Mouse (Mus musculus) neural tube, embryonic 15.5 days (tissue): ENCODE results near the gene Ptpn14. TPM values are rescaled to one million over a fixed set of nuclear protein-coding genes. Genes with fewer than 3 reads are reported as not detected.

Experiments used
- ATAC-seq: fragments of 200-750 bp; cut with Nextera tagmentation; 2 replicates; pipeline ENCODE4 v1.8.0; 2017; ENCODE audit warnings: mild to moderate bottlenecking, moderate TSS enrichment, moderate library complexity; ENCODE audit not compliant: low FRiP score
- H3K27ac ChIP-seq: fragments of 300-500 bp; sonication (generic); replicated peaks from 2 replicates; pipeline ENCODE4 v1.5.1; 2015; ENCODE audit warnings: mild to moderate bottlenecking, inconsistent platforms
- H3K27me3 ChIP-seq: fragments of 300-500 bp; sonication (generic); replicated peaks from 2 replicates; pipeline ENCODE4 v1.6.1; 2015; ENCODE audit warnings: inconsistent platforms
- H3K36me3 ChIP-seq: fragments of 300-500 bp; sonication (generic); 2 replicates; pipeline ENCODE4 v1.6.1; 2015; ENCODE audit warnings: inconsistent platforms
- H3K4me1 ChIP-seq: fragments of 300-500 bp; sonication (generic); 2 replicates; pipeline ENCODE4 v1.6.1; 2015; ENCODE audit warnings: inconsistent platforms
- H3K4me2 ChIP-seq: fragments of 300-500 bp; sonication (generic); 2 replicates; pipeline ENCODE4 v1.6.1; 2015; ENCODE audit warnings: inconsistent platforms, mild to moderate bottlenecking, moderate library complexity
- H3K4me3 ChIP-seq: fragments of 300-500 bp; sonication (generic); replicated peaks from 2 replicates; pipeline ENCODE4 v1.5.1; 2015; ENCODE audit warnings: mild to moderate bottlenecking, inconsistent platforms
- H3K9ac ChIP-seq: fragments of 300-500 bp; sonication (generic); replicated peaks from 2 replicates; pipeline ENCODE4 v1.6.1; 2015; ENCODE audit warnings: mild to moderate bottlenecking, inconsistent platforms
- H3K9me3 ChIP-seq: fragments of 300-500 bp; sonication (generic); replicated peaks from 2 replicates; pipeline ENCODE4 v1.6.1; 2016; ENCODE audit warnings: inconsistent platforms
- WGBS: fragments of 180-500 bp; shearing (Covaris S2); methylation state at CpG from one replicate; pipeline ENCODE4 v1.1.7; 2015; ENCODE audit warnings: mixed read lengths; 5-methylcytosine and 5-hydroxymethylcytosine counted together
- polyA plus RNA-seq: library from polyadenylated mRNA; unstranded; fragments of >200 nt; fragmentation: Nextera tagmentation; extraction: Ambion mirVana; gene quantifications from 2 replicates; pipeline ENCODE4 v1.2.1, GENCODE M21; 2015

Gene Ptpn14
- polyA plus RNA-seq, 1 experiment from 2014 or later: 1.4 TPM

GRCm38 (mm10) chr1:189700186-189700585 lies 27.9 kb upstream of the Ptpn14 start:
- 85% methylated on average over 6 of the region's 6 CpGs for WGBS
- no peak overlapping the region for H3K4me2 ChIP-seq
- H3K27ac ChIP-seq: no peak overlapping the region
- ATAC-seq: no peak
- H3K9ac ChIP-seq: no peak overlapping the region
- H3K4me3 ChIP-seq: no peak overlapping the region
- H3K36me3 ChIP-seq: no peaks in the 10 kb centered on the region
- no peaks in the 10 kb centered on the region for H3K4me1 ChIP-seq
- H3K27me3 ChIP-seq: no peaks in the 10 kb centered on the region
- H3K9me3 ChIP-seq: no peaks in the 10 kb centered on the region

GRCm38 (mm10) chr1:189700990-189701389 lies 27.1 kb upstream of the Ptpn14 start:
- H3K9me3 ChIP-seq: no peaks in the 10 kb centered on the region
- H3K36me3 ChIP-seq: no peaks in the 10 kb centered on the region
- 1% methylated on average over 6 of the region's 6 CpGs for WGBS
- H3K27ac ChIP-seq: no peak overlapping the region
- H3K9ac ChIP-seq: no peak overlapping the region
- ATAC-seq: no peak; the same call in 1 of the 2 replicates
- H3K4me3 ChIP-seq: no peak overlapping the region
- H3K4me1 ChIP-seq: no peaks in the 10 kb centered on the region
- no peaks in the 10 kb centered on the region for H3K27me3 ChIP-seq
- H3K4me2 ChIP-seq: no peak overlapping the region

DNA sequence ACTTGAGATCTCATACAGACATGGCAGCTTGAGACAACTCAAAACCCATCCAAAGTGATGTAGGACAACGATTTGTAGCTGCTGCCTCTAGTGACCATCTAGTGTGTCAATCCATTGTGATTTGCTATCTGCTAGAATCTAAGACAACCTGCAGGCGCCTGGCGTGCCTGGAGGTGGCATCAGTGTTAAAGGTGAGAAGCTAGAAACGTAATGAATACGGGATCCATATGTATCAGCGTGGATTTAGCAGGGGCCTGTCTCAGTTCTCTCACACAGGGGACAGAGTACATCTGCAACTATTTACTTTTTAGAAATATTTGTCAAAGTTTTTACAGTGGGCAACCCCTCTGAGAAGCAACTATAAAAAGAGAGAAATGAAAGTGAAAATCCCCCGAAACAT lies 24.9 kb upstream of the Ptpn14 start:
- H3K4me3 ChIP-seq: no peak overlapping the region
- ATAC-seq: no peak
- no peaks in the 10 kb centered on the region for H3K9me3 ChIP-seq
- H3K27ac ChIP-seq: no peak overlapping the region
- no peak overlapping the region for H3K4me2 ChIP-seq
- H3K36me3 ChIP-seq: no peaks in the 10 kb centered on the region
- WGBS: 64% methylated on average over 7 of the region's 7 CpGs
- no peak overlapping the region for H3K9ac ChIP-seq
- H3K27me3 ChIP-seq: no peaks in the 10 kb centered on the region
- H3K4me1 ChIP-seq: no peaks in the 10 kb centered on the region

DNA sequence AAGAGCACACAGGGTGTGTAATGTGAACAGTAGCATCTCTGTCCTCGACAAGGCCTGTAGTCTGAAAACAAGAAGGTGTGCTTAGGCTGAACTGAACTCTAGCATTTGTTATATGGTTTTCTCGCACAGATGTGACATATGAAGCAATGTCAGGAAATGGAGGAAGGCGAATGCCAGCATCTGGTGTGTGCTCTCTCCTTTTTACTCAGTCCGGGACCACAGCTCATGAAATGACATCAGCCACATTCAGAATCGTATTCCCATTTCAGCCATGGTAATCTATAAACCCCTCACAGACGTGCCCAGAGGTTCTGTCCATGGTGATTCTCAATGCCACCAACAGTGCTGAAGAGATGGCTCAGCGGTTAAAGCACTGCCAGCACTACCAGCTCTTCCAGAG lies 24.5 kb upstream of the Ptpn14 start:
- no peaks in the 10 kb centered on the region for H3K4me1 ChIP-seq
- no peak for ATAC-seq

GRCm38 (mm10) chr1:189706040-189706645 lies 21.9 kb upstream of the Ptpn14 start:
- Histone ChIP-seq H3K4me1 (no peaks in the 10 kb centered on the region), H3K4me2 (no peak overlapping the region), H3K27me3 (no peaks in the 10 kb centered on the region), H3K27ac (no peak overlapping the region), H3K9me3 (no peaks in the 10 kb centered on the region), H3K4me3 (no peak overlapping the region), H3K9ac (no peak overlapping the region), H3K36me3 (no peaks in the 10 kb centered on the region)
- ATAC-seq: no peak
- 59% methylated on average over 12 of the region's 12 CpGs for WGBS

More for the DNA sequence above, 24.5 kb upstream of the Ptpn14 start:
- Histone ChIP-seq H3K9me3 (no peaks in the 10 kb centered on the region), H3K27me3 (no peaks in the 10 kb centered on the region), H3K36me3 (no peaks in the 10 kb centered on the region), H3K4me3 (no peak overlapping the region), H3K9ac (no peak overlapping the region), H3K27ac (no peak overlapping the region), H3K4me2 (no peak overlapping the region)
- 82% methylated on average over 7 of the region's 7 CpGs for WGBS

DNA sequence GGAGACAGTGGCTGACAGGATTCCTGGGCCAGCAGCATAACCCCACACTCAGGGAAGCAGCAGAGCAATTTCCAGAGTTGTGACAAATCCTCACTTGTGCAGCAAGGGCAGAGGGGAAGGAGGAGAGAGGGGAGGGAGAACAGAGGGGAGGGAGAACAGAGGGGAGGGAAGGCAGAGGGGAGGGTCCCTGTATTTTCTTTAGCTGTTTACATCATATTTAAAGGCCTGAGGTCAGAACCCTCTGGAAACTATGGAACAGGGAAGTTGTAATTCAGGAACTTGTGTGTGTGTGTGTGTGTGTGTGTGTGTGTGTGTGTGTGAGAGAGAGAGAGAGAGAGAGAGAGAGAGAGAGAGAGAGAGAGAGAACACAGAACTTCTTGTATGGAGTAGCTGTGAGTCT lies 21.1 kb upstream of the Ptpn14 start:
- H3K9ac ChIP-seq: no peak overlapping the region
- H3K9me3 ChIP-seq: no peaks in the 10 kb centered on the region
- H3K4me1 ChIP-seq: no peaks in the 10 kb centered on the region
- no peak overlapping the region for H3K4me2 ChIP-seq
- H3K27me3 ChIP-seq: no peaks in the 10 kb centered on the region
- no peaks in the 10 kb centered on the region for H3K36me3 ChIP-seq
- no peak for ATAC-seq
- H3K4me3 ChIP-seq: no peak overlapping the region
- no peak overlapping the region for H3K27ac ChIP-seq

GRCm38 (mm10) chr1:189707419-189707818 lies 20.6 kb upstream of the Ptpn14 start:
- H3K4me3 ChIP-seq: no peak overlapping the region
- H3K4me2 ChIP-seq: no peak overlapping the region
- H3K36me3 ChIP-seq: no peaks in the 10 kb centered on the region
- no peaks in the 10 kb centered on the region for H3K27me3 ChIP-seq
- no peaks in the 10 kb centered on the region for H3K4me1 ChIP-seq
- no peaks in the 10 kb centered on the region for H3K9me3 ChIP-seq
- H3K9ac ChIP-seq: no peak overlapping the region
- no peak overlapping the region for H3K27ac ChIP-seq
- no peak for ATAC-seq
- 13% methylated on average over 5 of the region's 5 CpGs for WGBS

GRCm38 (mm10) chr1:189709001-189709400 lies 19.1 kb upstream of the Ptpn14 start:
- Histone ChIP-seq H3K4me3 (no peak overlapping the region), H3K27ac (no peak overlapping the region), H3K4me1 (no peaks in the 10 kb centered on the region), H3K36me3 (no peaks in the 10 kb centered on the region), H3K27me3 (no peaks in the 10 kb centered on the region), H3K9ac (no peak overlapping the region), H3K9me3 (no peaks in the 10 kb centered on the region), H3K4me2 (no peak overlapping the region)
- 76% methylated on average over 8 of the region's 8 CpGs for WGBS
- no peak for ATAC-seq

DNA sequence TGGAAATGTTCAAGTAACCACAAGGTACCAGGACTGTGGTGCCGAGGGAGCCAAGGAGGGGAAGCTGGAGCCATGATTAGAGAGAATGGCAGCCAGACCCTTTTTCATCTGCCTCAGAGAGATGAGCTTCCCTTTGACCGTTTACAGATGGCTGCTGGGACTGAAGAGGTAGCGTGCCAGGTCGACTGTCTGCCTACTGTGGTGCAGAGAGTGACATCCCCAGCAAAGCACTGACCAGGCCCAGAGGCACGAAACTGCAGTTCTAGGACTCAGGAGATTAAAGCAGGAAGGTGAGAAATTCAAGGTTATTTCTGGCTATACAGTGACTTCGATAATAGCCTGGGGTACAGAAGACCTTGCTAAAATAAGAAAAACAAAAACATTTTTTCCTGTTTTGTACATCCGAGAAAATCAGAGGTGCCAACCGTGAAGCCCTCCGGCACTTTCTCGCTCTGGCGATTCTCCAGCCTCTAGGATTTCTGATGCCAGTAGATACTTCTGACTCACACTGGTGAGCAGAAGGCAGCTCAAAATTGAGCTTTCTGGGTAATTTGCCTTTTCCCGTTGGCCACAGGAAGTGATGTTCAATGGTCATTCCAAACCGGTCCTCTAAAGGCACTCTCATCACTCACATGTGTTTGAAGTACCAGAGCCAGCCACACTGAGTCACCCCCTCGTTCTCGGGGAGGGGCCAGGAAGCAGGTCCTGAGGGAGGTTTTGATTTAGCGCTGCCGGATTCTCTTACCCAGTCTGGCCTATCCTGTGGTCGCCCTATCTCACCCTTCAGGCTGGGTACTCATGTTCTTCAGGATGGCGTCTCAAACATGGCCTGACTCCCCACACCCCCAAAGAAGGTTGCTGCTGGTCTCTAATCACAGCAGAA lies 11.9 kb upstream of the Ptpn14 start:
- H3K4me1 ChIP-seq: no peaks in the 10 kb centered on the region
- ATAC-seq: no peak
- WGBS: 71% methylated on average over 19 of the region's 19 CpGs

DNA sequence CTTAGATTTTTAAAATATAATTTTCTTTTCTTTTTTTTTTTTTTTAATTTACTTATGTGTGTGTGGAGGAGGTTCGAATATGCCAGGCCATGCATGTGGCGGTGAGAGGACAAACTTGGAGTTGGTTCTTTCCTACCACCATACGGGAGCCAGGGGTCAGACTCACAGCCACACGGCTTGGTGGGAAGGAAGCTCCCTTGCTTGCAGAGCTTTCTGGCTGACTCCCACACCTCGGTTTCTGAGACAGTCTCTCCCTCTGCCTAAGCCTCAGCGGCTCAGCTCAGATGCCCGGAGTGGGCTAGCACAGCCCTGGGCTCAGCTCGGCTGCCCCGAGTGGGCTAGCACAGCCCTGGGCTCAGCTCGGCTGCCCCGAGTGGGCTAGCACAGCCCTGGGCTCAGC lies 10.5 kb upstream of the Ptpn14 start:
- no peaks in the 10 kb centered on the region for H3K27me3 ChIP-seq
- H3K9ac ChIP-seq: no peak overlapping the region
- no peak overlapping the region for H3K4me3 ChIP-seq
- no peak for ATAC-seq
- WGBS: 92% methylated on average over 11 of the region's 11 CpGs
- H3K4me2 ChIP-seq: no peak overlapping the region
- H3K4me1 ChIP-seq: no peaks in the 10 kb centered on the region
- no peaks in the 10 kb centered on the region for H3K9me3 ChIP-seq
- H3K36me3 ChIP-seq: no peaks in the 10 kb centered on the region
- no peak overlapping the region for H3K27ac ChIP-seq

More for the DNA sequence above, 11.9 kb upstream of the Ptpn14 start:
- no peak overlapping the region for H3K4me3 ChIP-seq
- no peaks in the 10 kb centered on the region for H3K27me3 ChIP-seq
- no peaks in the 10 kb centered on the region for H3K9me3 ChIP-seq
- H3K36me3 ChIP-seq: no peaks in the 10 kb centered on the region
- no peak overlapping the region for H3K9ac ChIP-seq
- H3K27ac ChIP-seq: no peak overlapping the region
- no peak overlapping the region for H3K4me2 ChIP-seq

DNA sequence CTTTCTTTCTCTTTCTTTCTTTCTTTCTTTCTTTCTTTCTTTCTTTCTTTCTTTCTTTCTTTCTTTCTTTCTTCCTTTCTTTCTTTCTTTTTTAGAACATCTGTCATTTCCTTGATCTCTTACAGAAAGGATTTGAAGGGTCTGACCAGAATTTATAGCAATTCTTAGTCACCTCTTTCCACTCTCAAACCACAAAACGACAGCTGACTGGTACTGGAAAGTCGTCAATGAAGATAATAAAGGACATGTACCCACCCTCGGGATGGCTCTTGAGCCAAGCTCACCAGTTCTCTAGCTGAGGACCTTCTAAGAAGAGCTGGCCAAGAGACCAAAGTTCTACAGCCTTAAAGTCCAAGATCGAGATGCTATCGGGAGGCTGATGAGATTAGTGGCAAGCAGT lies 9.5 kb upstream of the Ptpn14 start:
- Histone ChIP-seq H3K36me3 (no peaks in the 10 kb centered on the region), H3K4me2 (no peak overlapping the region), H3K27me3 (no peaks in the 10 kb centered on the region), H3K27ac (no peak overlapping the region), H3K4me3 (no peak overlapping the region), H3K4me1 (no peaks in the 10 kb centered on the region), H3K9me3 (no peaks in the 10 kb centered on the region), H3K9ac (no peak overlapping the region)
- 62% methylated on average over 5 of the region's 5 CpGs for WGBS
- ATAC-seq: no peak

DNA sequence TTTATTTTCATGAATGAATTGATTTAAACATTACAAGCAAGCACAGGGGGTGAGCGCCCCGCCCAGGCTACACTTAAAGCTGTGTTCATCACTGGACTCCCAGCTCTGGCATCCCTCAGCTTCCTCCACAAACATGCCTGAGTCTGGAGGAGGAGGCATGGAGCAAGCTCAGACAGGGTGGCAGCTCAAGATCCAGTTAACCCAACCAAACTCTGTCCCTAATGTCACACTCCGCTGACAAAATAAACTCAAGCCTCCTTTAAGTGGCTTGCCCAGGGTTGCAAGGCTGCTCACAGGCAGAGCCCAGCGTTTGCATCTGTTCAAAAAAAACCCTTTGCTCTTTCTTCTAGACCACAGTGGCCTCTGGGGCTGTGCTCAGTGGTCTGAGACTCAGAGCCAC lies 1.9 kb upstream of the Ptpn14 start:
- H3K4me3 ChIP-seq: no peak overlapping the region
- peaks cover 28% of the 10 kb centered on the region for H3K4me1 ChIP-seq
- no peaks in the 10 kb centered on the region for H3K9me3 ChIP-seq
- 76% methylated on average over 4 of the region's 4 CpGs for WGBS
- peaks cover 44% of the 10 kb centered on the region for H3K27me3 ChIP-seq
- no peak overlapping the region for H3K9ac ChIP-seq
- H3K36me3 ChIP-seq: no peaks in the 10 kb centered on the region
- no peak for ATAC-seq
- no peak overlapping the region for H3K27ac ChIP-seq
- H3K4me2 ChIP-seq: no peak overlapping the region
